Mouse (Mus musculus) embryo, embryonic 11 days (tissue): ENCODE measurements around the gene Satb1.

Source experiments
- DNase-seq: peaks from one replicate; pipeline ENCODE4 v3.0.0-alpha.2; 2015

Satb1 gene

DNA sequence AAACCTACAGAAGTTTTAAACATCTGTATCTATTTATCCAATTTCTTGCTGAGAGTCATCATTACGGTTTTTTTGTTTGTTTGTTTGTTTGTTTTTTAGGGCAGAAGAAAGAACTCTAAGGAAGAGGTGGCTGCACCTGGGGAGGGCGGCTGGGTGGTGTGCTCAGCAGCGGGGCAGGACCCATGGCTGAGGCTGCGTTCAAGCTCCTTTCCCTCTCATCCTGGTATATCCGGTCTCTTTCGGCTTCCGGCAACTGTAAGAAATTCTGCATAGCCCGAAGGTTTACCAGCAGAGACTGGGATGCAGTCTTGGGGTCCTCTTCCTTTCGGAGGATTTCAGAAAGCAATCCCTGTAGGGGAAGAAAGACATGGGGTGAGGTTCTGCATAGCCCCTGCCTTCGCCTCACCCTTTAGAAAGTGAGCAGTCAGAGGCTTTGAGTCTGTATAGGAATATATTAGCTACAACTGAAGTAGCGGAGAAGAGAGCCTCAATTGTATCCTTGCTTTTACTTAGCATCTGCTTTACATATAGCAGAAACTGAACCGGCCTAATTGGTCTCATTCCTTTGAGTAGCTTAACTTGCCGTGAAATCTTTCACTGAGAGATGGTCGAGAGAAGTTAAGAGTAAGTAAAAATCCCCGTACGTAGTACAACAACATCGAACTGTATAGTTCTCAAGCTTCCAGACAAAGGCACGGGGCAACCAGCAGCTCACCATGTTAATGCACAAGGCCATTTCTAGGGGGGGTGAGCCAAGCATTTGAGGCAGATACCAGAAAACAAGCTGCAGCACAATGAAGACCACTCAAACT, 57.8 kb downstream of the Satb1 start:
- peak; percentile 31 for DNase-seq

DNA sequence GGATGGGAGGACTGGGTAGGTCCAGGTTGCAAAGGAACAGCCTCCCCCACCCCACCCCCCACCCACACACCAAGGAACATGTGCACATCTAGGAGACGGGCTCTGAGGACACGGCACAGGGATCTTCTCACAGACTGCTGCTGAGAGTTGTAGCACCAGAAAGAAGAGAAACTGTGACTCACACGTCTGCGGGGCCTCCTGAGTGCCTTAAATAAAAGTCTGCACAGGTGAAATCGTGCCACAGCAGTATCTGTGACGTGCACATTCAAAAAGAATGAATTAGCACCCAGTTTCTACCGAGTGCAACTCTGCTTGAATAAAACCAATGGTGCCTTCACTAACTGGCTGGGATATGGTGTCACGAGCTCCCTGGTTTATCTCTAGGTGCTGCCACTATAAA, 69.5 kb downstream of the Satb1 start:
- no peak for DNase-seq

- no peak for DNase-seq
These were observed 70.6 kb downstream of the Satb1 start for GRCm38 (mm10) chr17:51762503-51762902.

DNA sequence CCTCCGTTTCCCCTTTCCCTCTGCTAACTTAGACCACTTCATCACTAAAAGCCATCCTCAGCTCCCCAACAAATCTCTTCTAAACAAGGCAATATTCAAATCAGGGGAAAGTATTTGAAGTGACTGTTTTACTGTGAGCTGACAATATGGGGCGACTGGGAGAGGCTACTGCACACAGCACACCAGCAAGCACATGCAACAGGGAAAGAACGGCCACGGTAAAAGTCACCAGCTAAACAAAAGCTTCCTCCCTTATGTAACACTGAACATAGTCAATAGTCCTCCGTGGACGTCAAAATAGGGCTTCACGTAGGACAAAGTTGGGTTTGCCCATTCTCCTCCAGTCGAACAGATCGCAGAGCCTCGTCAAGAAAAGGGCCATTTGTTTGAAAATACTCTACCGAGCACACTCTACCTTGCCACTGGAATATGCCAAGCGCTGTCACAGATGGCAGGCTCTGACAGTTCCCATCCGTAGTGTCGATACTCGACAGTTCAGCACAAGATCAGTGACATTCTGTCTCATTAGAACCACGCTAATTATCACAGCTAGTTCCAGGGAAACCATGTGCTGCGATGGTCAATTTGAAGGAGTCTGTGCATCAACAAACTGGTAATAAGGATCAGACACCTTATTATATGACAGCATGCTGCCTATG, 72.0 kb downstream of the Satb1 start:
- DNase-seq: no peak

DNA sequence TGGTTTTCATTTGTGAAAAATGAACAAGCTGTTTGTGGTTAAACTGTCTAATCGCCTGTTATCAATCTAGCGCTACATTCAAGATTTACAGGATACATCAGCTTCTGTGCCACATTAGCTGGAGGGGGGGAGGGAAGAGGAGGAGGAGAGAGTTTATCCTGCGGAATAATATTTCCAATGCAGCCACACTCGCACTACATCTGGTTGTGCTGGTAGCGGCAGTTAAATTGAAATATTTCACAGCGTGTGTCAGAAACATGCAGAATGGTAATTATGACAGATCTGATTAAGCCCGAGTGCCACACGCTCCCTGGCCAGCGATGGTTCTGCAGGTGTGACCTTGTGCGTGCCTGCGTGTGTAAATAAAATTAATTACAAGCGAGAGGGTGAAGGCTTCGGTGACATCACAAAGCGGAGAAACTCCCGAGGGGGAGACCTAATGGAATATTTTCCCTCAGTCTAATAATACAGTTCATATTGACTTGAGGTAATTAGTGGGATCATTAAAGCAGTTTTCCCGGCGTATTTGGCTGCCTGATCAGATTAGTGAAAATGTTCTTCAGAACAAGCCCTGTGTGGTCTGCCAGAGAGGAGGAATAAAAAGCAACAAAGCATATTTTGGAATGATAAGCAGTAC, 72.7 kb downstream of the Satb1 start:
- DNase-seq: peak; percentile 57

DNA sequence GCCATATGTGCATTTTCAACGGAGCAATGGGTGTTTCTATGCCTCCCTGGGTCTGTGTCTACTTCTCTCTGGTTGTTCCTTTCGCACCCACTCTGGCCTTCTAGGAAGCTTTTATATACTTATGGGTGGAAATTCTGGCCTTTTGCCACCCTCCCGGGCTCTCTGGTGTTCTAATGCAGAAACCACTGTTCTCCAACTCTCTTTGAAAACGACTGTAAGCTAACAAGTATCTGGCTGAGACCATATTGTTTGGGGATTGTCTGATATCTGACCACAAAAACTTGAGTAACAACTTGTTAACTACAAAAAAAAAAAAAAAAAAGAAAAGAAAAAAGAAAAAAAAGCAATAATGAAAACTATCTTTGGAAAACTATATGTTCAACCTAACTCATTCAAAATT, 73.6 kb downstream of the Satb1 start:
- no peak for DNase-seq

DNA sequence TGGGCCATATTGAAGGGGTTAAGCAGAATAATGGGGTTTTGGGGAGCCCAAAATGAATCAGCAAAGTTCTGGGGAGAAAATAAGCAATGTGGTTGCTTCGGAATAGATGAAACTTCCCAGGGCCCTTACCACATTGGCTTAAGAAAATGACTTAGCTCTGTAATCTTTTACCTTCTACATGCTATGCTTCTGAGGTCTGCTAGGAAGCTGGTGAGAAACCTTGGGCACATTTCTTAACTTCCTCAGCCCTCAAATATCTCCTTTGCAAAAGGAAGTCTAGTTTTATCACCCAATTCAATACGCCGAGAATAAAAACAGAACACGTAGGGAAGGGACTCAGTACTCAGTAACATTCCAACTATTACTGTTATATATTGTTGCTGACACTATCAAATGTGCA, 80.9 kb downstream of the Satb1 start:
- DNase-seq: no peak

DNA sequence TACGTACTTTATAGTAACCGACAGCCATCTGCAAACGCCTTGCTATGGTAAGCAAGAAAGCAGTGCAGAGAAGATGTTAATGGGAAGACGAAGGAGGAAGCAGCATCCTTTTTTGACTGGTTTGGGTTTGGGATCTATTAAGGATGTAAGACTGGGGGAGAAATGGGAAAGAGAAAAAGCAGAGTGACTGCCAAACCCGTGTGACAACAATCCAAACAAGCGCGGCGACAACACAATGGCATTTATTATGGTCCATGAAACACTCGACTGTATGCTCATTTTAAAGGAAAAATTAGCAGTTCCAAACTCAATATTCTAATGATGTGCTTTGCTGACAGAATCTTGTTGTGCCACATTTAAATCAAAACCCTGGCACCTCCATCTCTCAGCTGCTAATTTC, 85.9 kb downstream of the Satb1 start:
- DNase-seq: no peak

GRCm38 (mm10) chr17:51742502-51742901, 90.6 kb downstream of the Satb1 start:
- DNase-seq: no peak

DNA sequence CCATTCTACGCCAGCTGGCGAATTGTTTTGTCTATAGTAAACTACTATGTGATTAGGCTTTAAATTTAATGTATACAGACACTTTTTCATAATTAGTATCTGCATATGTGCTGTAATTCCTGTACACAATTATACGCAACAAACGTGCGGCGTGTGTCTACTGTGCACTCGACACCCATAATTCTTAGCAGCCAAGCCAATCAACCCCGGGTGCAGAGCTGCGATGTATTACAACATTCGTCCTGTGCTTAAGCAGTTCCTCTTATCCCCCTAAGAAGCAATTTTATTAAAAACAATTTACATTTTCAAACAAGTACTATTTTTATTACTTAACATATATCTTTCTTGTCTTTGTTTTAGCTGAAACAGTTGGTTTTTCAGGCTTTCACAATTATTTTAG, 92.0 kb downstream of the Satb1 start:
- DNase-seq: no peak

DNA sequence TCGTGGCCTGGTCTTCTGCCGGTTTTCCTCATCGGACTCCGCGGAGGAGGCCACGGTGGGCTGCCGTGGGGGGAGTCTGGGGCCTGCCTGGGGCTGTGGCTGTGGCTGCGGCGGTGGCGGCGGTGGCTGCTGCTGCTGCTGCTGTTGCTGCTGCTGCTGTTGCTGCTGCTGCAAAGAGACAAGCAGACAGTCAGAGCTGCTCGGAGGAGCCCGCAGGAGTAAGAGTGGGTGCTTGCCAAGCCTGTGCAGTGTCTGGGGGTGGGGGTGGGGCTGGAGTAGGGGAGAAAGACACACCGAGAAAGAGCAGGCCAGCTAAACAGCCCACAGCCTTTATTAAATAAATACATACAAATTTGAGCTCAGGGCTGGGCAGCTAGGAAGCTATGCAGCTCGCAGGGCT, 92.8 kb downstream of the Satb1 start:
- no peak for DNase-seq

DNA sequence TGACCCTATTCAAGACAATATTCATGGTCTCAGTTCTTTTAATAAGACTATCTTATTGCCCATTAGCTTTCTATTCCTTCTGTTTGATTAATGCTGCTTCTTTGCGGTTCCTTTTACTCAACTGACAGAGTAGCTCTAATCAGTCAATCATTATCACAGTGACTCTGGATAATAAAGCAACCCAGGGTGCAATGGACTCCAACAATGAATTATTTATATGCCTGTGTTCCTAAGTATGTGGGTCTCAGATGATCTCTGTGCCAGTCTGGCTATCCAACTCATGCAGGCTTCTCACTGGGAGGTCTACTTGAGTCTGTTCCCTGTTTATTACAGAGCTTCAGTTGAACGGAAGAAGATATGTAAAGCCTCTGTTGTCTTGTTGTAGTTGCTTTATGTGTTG, 108.6 kb downstream of the Satb1 start:
- no peak for DNase-seq

DNA sequence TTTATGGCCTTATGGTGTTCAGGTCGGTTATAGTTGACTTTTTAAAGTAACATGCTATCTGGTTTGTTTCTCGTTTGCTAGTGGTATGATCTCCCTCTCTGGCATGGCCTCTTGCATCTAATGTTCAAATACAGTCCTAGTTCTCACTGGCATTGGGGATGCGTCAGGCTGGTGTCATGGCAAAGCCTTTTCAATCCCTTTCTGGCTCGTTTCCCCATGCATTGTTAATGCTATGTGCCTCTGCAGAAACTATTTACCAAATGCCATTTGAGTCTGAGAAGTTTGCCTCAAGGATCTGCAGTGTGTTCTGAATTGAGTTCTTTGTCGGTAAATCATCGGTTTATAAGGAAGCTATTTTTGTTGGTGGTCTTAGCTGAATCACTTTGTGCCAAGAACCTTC, 137.4 kb downstream of the Satb1 start:
- no peak for DNase-seq

GRCm38 (mm10) chr17:51695271-51695670, 137.8 kb downstream of the Satb1 start:
- DNase-seq: no peak

DNA sequence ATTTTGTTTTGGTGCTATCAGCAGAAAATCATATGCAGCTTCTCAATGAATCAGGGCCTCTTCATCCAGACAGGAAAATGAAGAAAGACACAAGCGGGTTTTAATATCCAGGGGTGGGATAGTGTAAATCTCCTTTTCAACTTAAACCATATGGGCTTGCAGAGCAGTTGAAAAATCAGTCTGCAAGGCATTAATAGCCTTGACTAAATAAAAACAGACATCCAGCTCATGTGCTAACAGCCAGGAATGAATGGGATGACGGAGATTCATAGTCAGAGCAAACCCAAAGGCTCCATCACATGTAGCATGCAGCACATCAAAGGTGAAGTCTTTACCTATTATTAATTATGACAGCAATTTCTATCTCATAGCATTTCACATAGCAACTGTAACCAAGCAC, 142.6 kb downstream of the Satb1 start:
- DNase-seq: peak; percentile 30

DNA sequence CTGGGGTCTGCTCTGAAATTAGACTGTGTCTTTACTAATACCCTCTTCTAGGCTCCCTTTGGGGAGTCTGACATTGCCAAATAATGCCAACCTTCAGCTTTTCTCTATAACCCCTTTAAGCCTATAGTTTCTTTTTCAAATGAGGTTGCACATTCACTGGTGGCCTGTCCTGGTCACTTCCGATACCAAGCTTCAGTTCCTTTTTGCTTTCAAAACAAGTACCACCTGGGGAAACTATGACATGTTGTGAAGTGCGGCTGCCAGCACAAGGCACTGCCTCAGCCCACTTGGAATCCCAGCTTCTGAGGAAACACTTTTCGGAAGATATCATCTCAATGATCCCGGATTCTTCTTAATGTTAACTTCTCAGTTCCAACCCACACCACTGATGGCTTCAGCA, 145.9 kb downstream of the Satb1 start:
- DNase-seq: no peak
